Mouse (Mus musculus) liver, embryonic 18 days (tissue): ENCODE results near the gene Vmn1r77. TPM values are rescaled to one million over a fixed set of nuclear protein-coding genes. Genes with fewer than 3 reads are reported as not detected.

Experiments
- polyA plus RNA-seq: library from polyadenylated mRNA; depleted of rRNA; stranded (reverse); fragments of >200 nt; gene quantifications from 2 replicates; pipeline ENCODE4 v1.2.3, GENCODE M21; 2012; rRNA removed

Vmn1r77 gene
- polyA plus RNA-seq, result not detected in 2 replicates

DNA sequence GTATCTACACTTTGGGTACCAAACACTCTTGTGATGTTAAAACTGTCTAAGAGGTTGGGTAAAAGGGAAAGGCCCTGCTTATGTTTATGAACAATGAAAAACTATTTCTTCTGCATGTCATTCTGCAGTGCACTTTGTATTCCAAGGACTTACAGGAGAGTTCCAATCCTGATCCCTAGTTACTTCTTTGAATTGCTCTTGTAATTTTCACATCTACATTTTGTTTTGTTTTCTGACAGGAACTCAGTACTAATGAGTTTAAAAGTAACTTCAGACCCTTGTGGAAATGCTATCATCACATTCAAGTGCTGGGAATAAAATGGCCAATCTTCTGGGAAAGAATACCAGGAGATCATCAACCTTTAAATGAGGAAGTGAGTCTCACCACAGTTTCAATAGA is at the start of gene Vmn1r77:
Vmn1r77 (plus strand) TSS at position 301 of the 400 bp plus-strand sequence.

Other genes starting within 250 kb of the Vmn1r77 start
- gene Vmn1r74, start 202.8 kb upstream of the Vmn1r77 start, polyA plus RNA-seq, result not detected in 2 replicates
- not detected in 2 replicates for gene Vmn1r75, start 162.1 kb upstream of the Vmn1r77 start, polyA plus RNA-seq
- gene Vmn1r76, start 98.5 kb upstream of the Vmn1r77 start, polyA plus RNA-seq, result not detected in 2 replicates
- gene Vmn1r78, start 113.5 kb downstream of the Vmn1r77 start, polyA plus RNA-seq, result not detected in 2 replicates
- not detected in 2 replicates for gene Vmn1r79, start 134.5 kb downstream of the Vmn1r77 start, polyA plus RNA-seq
- not detected in 2 replicates for gene Vmn1r80, start 152.5 kb downstream of the Vmn1r77 start, polyA plus RNA-seq
- gene Vmn1r81, start 231.5 kb downstream of the Vmn1r77 start, polyA plus RNA-seq, result not detected in 2 replicates